Mouse (Mus musculus) stomach, embryonic 14.5 days (tissue): ENCODE data around the gene Sult6b2. TPM values are rescaled to one million over a fixed set of nuclear protein-coding genes. Genes with fewer than 3 reads are reported as not detected.

ENCODE experiments used
- ATAC-seq: fragments of 200-750 bp; cut with Nextera tagmentation; 2 replicates; pipeline ENCODE4 v1.8.0; 2017; ENCODE audit warnings: low read depth, moderate TSS enrichment; ENCODE audit not compliant: insufficient number of reproducible peaks, insufficient read depth, low FRiP score
- H3K27ac ChIP-seq: fragments of 300-500 bp; sonication (generic); 2 replicates; pipeline ENCODE4 v1.5.1; 2014; ENCODE audit warnings: mild to moderate bottlenecking, low read length, moderate library complexity, mixed read lengths
- H3K27me3 ChIP-seq: fragments of 300-500 bp; sonication (generic); 2 replicates; pipeline ENCODE4 v1.6.1; 2014; ENCODE audit warnings: low read length, control low read depth, mixed read lengths; ENCODE audit not compliant: control insufficient read depth, insufficient read depth
- H3K36me3 ChIP-seq: fragments of 300-500 bp; sonication (generic); 2 replicates; pipeline ENCODE4 v1.6.1; 2014; ENCODE audit warnings: mild to moderate bottlenecking, control low read depth, low read length, moderate library complexity, mixed read lengths; ENCODE audit not compliant: control insufficient read depth, insufficient read depth
- H3K4me1 ChIP-seq: fragments of 300-500 bp; sonication (generic); 2 replicates; pipeline ENCODE4 v1.6.1; 2014; ENCODE audit warnings: low read length, control low read depth, mixed read lengths; ENCODE audit not compliant: control insufficient read depth, insufficient read depth
- H3K4me2 ChIP-seq: fragments of 300-500 bp; sonication (generic); replicated peaks from 2 replicates; pipeline ENCODE4 v1.6.1; 2014; ENCODE audit warnings: low read depth, low read length, control low read depth
- H3K4me3 ChIP-seq: fragments of 300-500 bp; sonication (generic); 2 replicates; pipeline ENCODE4 v1.5.1; 2014; ENCODE audit warnings: low read depth, low read length, control low read depth
- H3K9ac ChIP-seq: fragments of 300-500 bp; sonication (generic); replicated peaks from 2 replicates; pipeline ENCODE4 v1.6.1; 2014; ENCODE audit warnings: low read depth, mild to moderate bottlenecking, control low read depth, low read length, moderate library complexity, mixed read lengths
- H3K9me3 ChIP-seq: fragments of 300-500 bp; sonication (generic); 2 replicates; pipeline ENCODE4 v1.6.1; 2016; ENCODE audit warnings: low read depth, low read length, control low read depth; ENCODE audit not compliant: control insufficient read depth
- WGBS: fragments of 180-500 bp; shearing (Covaris S2); extraction: QIAGEN DNeasy Blood & Tissue Kit; methylation state at CpG from one replicate; pipeline ENCODE4 v1.1.7; 2014; 5-methylcytosine and 5-hydroxymethylcytosine counted together
- polyA plus RNA-seq: library from polyadenylated mRNA; unstranded; fragments of >200 nt; fragmentation: Nextera tagmentation; extraction: Ambion mirVana; gene quantifications from 2 replicates; pipeline ENCODE4 v1.2.1, GENCODE M21; 2014

The Sult6b2 gene
- polyA plus RNA-seq, 1 experiment from 2014 or later: not detected

DNA sequence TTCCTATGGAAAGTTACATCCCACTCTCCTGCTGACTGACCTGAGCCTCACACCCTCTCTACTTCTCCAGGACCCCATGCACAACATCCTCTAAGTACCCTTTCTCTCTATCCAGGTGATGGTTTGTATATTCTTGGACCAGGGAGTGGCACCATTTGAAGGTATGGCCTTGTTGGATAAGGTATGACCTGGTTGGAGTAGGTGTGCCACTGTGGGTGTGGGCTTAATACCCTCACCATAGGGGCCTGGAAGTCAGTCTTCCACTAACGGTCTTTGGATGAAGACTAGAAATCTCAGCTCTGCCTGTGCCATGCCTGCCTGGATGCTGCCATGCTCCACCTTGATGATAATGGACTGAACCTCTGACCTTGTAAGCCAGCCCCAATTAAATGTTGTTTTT is 34.2 kb upstream of the Sult6b2 start:
- 89% methylated on average over 1 of the region's 1 CpGs for WGBS
- Histone ChIP-seq H3K4me1 (no peaks in the 10 kb centered on the region), H3K9me3 (no peaks in the 10 kb centered on the region), H3K4me3 (no peak overlapping the region), H3K27me3 (no peaks in the 10 kb centered on the region), H3K36me3 (no peaks in the 10 kb centered on the region), H3K9ac (no peak overlapping the region), H3K4me2 (no peak overlapping the region), H3K27ac (no peak overlapping the region)
- no peak for ATAC-seq

DNA sequence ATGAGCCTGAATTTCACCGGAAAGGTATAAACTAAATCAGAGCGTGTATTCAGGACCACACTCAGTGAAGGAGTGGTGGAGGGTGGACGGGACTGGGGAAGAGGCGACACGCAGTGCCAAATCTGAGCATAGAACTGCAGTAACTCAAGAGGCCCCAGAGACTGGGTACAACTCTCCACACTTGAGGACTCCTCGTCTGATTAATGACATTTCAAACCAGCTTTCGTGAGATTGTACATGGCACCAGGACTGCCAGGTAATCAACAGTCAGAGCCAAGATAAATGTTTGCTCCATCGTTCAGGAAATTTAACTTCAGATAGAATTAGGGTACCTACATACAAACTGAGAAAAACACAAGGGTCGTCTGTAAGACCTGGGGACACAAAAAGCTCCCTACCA is 33.0 kb upstream of the Sult6b2 start:
- Histone ChIP-seq H3K4me3 (no peak overlapping the region), H3K36me3 (no peaks in the 10 kb centered on the region), H3K9me3 (no peaks in the 10 kb centered on the region), H3K27me3 (no peaks in the 10 kb centered on the region), H3K4me1 (no peaks in the 10 kb centered on the region), H3K27ac (no peak overlapping the region), H3K9ac (no peak overlapping the region), H3K4me2 (no peak overlapping the region)
- 69% methylated on average over 9 of the region's 9 CpGs for WGBS
- no peak for ATAC-seq

DNA sequence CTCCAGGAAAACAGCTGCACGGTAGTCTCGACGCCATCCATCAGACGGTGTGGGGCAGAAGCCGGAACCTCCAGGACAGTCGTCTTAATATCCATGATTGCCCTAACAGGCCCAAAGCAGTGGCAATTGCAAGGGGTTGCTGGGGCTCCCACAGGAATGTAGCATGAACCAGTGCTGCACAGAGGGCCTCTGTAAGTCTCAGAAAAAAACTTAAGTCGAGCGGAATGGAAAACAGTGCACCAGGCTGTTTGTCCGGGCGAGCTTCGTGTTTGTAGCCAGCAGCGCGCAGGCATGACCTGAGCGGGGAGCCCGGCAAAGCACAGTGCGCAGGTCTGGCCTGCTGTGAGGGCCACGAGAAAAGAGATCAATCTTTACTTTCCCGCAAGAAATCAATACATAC is 31.4 kb upstream of the Sult6b2 start:
- Histone ChIP-seq H3K27me3 (no peaks in the 10 kb centered on the region), H3K27ac (no peak overlapping the region), H3K9me3 (no peaks in the 10 kb centered on the region), H3K4me3 (no peak overlapping the region), H3K4me2 (no peak overlapping the region), H3K9ac (no peak overlapping the region), H3K36me3 (no peaks in the 10 kb centered on the region), H3K4me1 (no peaks in the 10 kb centered on the region)
- WGBS: 59% methylated on average over 18 of the region's 18 CpGs
- ATAC-seq: no peak

DNA sequence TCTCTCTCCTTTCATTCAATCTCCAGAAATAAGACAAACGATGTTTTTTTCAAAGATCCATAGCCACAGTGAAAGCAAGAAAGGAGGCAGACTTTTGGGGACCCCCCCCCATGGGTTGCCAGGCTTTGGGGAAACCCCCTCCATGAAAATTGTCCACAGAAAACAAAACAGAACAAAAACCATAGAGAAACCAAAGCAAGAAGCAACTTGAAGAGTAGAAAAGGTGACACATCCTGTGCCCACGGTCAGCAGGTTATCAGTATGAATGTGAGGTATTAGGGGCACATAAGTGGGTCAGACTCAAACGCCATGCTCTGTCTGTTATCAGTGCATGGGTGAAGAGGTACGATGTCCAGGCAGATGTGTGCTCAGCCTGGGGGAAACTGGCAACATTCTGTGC is 30.6 kb upstream of the Sult6b2 start:
- no peak overlapping the region for H3K27ac ChIP-seq
- no peak overlapping the region for H3K4me2 ChIP-seq
- ATAC-seq: no peak
- no peaks in the 10 kb centered on the region for H3K9me3 ChIP-seq
- H3K4me1 ChIP-seq: no peaks in the 10 kb centered on the region
- H3K9ac ChIP-seq: no peak overlapping the region
- H3K27me3 ChIP-seq: no peaks in the 10 kb centered on the region
- 60% methylated on average over 4 of the region's 4 CpGs for WGBS
- no peak overlapping the region for H3K4me3 ChIP-seq
- H3K36me3 ChIP-seq: no peaks in the 10 kb centered on the region

DNA sequence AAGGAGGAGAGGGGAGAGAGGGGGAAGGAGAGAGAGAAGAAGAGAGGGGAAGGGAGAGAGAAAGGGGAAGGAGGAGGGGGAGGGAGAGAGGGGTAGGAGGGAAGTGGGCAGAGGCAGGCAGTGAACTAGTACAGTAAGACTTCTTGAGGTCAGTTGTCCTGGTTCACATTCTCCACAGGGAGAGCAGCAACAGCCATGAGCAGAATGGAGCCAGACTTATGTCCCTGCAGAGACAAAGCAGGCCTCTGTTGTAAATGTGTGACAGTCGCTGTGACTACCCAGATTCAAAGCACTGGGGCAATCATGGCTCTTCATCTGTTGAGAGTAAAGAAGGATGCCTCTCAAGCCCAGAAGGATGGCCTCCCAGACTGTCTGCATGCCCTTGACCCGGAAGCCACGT is 27.4 kb upstream of the Sult6b2 start:
- Histone ChIP-seq H3K36me3 (no peaks in the 10 kb centered on the region), H3K27ac (no peak overlapping the region), H3K9ac (no peak overlapping the region), H3K4me3 (no peak overlapping the region), H3K4me2 (no peak overlapping the region), H3K9me3 (no peaks in the 10 kb centered on the region), H3K4me1 (no peaks in the 10 kb centered on the region), H3K27me3 (no peaks in the 10 kb centered on the region)
- ATAC-seq: no peak
- 68% methylated on average over 3 of the region's 3 CpGs for WGBS

DNA sequence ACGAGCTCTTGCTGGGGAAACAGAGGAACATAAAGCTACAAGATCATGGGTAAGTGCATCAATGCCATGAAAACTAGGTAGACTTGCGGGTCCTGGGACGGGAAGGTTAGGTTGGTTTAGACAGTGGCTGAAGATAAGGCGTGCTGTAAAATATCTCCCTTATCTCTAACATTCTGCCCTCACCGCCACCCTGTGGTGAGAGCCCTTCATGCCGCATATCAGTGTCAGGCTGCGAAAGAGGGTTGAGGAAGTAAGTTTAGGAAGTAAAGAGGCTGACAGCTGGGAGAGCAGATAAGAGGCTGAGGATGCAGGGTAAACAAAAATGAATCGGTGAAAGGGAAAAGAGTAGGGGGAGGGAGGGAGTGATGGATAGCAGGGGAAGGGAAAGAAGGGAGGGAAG is 26.9 kb upstream of the Sult6b2 start:
- H3K4me3 ChIP-seq: no peak overlapping the region
- no peak overlapping the region for H3K9ac ChIP-seq
- ATAC-seq: no peak
- no peaks in the 10 kb centered on the region for H3K9me3 ChIP-seq
- no peaks in the 10 kb centered on the region for H3K27me3 ChIP-seq
- H3K36me3 ChIP-seq: no peaks in the 10 kb centered on the region
- WGBS: 17% methylated on average over 8 of the region's 8 CpGs
- no peak overlapping the region for H3K27ac ChIP-seq
- H3K4me1 ChIP-seq: no peaks in the 10 kb centered on the region
- H3K4me2 ChIP-seq: no peak overlapping the region

DNA sequence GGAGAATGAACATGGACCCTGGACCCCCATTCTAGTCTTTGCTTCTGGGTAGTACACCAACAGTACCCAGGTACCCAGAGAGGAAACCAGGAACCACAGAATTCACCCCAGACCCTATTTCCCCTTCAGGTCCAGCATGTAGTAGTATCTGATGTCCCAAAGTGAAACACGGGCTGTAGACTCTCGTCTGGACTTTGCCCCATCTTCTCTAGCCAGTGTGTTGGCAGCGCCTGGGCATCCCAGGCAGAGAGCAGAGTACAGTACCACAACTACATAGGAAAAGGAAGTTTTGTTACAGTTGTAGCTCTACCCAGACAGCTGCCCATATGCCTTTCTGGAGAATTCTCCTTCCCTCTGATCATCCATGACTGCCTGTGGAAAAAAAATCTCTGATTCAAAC is 25.9 kb upstream of the Sult6b2 start:
- H3K27ac ChIP-seq: no peak overlapping the region
- no peaks in the 10 kb centered on the region for H3K36me3 ChIP-seq
- H3K27me3 ChIP-seq: no peaks in the 10 kb centered on the region
- ATAC-seq: no peak
- H3K4me2 ChIP-seq: no peak overlapping the region
- no peaks in the 10 kb centered on the region for H3K4me1 ChIP-seq
- H3K9me3 ChIP-seq: no peaks in the 10 kb centered on the region
- H3K4me3 ChIP-seq: no peak overlapping the region
- no peak overlapping the region for H3K9ac ChIP-seq
- WGBS: 94% methylated on average over 3 of the region's 3 CpGs

DNA sequence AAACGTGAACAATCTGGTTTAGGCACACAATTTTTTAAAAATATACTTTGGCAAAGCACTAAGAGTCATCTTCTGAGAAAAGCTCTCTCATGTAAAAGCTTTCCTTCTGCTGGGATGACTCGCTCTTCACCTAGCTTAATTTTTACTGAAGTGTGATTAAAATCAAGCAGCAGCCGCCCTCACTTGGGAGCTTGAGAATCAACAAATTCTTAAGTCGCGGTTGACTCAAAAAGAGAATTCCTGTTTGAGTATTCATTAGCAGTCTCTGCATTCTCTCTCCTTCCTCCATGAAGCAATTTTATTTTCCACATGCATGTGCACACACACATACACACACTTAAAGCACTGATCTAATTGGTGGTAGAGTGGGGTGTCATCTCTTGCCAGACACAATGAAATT is 21.1 kb upstream of the Sult6b2 start:
- Histone ChIP-seq H3K27me3 (no peaks in the 10 kb centered on the region), H3K4me3 (no peak overlapping the region), H3K4me2 (no peak overlapping the region), H3K9me3 (no peaks in the 10 kb centered on the region), H3K9ac (no peak overlapping the region), H3K4me1 (no peaks in the 10 kb centered on the region), H3K36me3 (no peaks in the 10 kb centered on the region), H3K27ac (no peak overlapping the region)
- 79% methylated on average over 5 of the region's 5 CpGs for WGBS
- no peak for ATAC-seq

DNA sequence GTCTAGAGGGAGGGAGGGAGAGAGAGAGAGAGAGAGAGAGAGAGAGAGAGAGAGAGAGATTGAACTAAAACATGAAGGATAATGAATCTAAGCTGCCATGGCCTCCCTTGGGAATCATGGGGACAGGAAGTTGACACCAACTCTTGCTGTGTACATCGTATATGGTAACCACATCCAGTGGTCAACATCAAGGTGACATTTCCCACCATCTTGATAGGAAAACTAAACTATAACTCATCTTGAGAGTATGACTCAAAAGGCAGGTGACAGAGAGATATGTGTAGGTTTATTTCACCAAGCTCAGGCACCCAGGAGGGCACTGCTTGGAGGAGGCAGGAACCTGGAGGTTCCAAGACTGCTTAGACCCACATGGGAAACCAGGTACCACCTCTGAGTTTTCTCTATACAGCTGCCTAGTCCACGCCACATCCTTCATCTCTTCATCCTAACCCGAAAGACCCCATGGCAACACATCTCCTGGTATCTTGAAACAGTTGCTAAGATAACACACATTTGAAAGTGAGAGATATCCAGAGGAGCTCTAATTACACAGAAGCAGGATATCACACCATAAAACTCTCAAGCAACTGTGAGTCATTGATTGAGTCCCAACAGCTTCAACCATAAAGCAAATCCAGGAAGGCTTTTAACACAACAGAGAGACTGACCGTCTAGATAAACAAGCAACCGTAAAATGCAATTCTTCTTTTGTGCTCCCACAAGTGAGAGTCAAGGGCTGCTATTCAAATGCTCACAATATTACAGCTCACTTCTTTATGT is 18.9 kb upstream of the Sult6b2 start:
- Histone ChIP-seq H3K36me3 (no peaks in the 10 kb centered on the region), H3K4me1 (no peaks in the 10 kb centered on the region)
- WGBS: 57% methylated on average over 5 of the region's 5 CpGs

More for the DNA sequence above, 18.9 kb upstream of the Sult6b2 start:
- no peaks in the 10 kb centered on the region for H3K9me3 ChIP-seq
- no peak overlapping the region for H3K27ac ChIP-seq
- no peak overlapping the region for H3K4me3 ChIP-seq
- no peak for ATAC-seq
- H3K4me2 ChIP-seq: no peak overlapping the region
- H3K27me3 ChIP-seq: no peaks in the 10 kb centered on the region
- no peak overlapping the region for H3K9ac ChIP-seq
